In the genomic region with DNA sequence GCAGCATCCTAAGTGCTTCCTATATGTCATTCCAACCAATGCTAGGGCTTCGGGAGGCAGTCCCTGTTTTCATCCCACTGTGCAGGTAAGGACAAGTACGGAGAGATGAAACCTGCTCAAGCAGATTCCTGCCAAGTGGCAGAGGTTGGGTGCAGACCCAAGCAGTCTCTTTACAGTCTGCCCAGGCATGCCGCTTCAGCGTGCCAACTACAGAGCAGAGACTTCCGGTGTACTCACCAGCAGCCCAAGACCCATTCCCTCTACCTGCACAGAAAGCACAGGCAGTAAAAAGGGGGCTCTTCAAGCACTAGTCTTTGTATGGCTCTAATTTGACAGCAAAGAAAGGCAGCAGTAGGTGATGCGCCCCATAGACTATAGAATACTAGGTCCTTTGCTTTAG, we compare ENCODE assay signal across 8 mouse cellular contexts. TPM values are rescaled to one million over a fixed set of nuclear protein-coding genes. Genes with fewer than 3 reads are reported as not detected.
DNase-seq lines count a peak whose midpoint lies in the region; ATAC-seq and TF ChIP-seq lines count a peak whose summit lies in the region.

No protein-coding gene starts in this region.

- peak overlapping the region; percentile 48 for H3K4me2 ChIP-seq in heart, embryonic 16.5 days (ENCODE audit: low read depth, low read length)
- peak overlapping the region; percentile 53 for H3K4me2 ChIP-seq in embryonic facial prominence, embryonic 13.5 days
- H3K4me2 ChIP-seq in hindbrain, postnatal 0 days (ENCODE audit: low read depth, low read length) = peak overlapping the region; percentile 53

- no peaks in the 10 kb centered on the region for H3K27me3 ChIP-seq in heart, embryonic 16.5 days (ENCODE audit: control insufficient read depth, insufficient read depth, low read length)
- H3K27me3 ChIP-seq in embryonic facial prominence, embryonic 13.5 days = no peaks in the 10 kb centered on the region
- no peaks in the 10 kb centered on the region for H3K27me3 ChIP-seq in hindbrain, postnatal 0 days (ENCODE audit: insufficient read depth, low read length)

- H3K36me3 ChIP-seq in heart, embryonic 16.5 days (ENCODE audit: control insufficient read depth, insufficient read depth) = no peaks in the 10 kb centered on the region
- H3K36me3 ChIP-seq in embryonic facial prominence, embryonic 13.5 days = no peaks in the 10 kb centered on the region
- H3K36me3 ChIP-seq in hindbrain, postnatal 0 days (ENCODE audit: insufficient read depth, low read length) = no peaks in the 10 kb centered on the region

- H3K27ac ChIP-seq in heart, embryonic 16.5 days (ENCODE audit: low read length) = no peak overlapping the region
- H3K27ac ChIP-seq in embryonic facial prominence, embryonic 13.5 days = peak overlapping the region; percentile 73
- peak overlapping the region; percentile 91 for H3K27ac ChIP-seq in hindbrain, postnatal 0 days

- TF ChIP-seq CTCF in hindbrain, postnatal 0 days (IDR thresholded peaks at IDR 0.05; ENCODE audit: low read depth) = no peak

- H3K4me1 ChIP-seq in heart, embryonic 16.5 days (ENCODE audit: control insufficient read depth, insufficient read depth, low read length) = peaks cover 11% of the 10 kb centered on the region; the same call in 1 of the 2 replicates
- H3K4me1 ChIP-seq in embryonic facial prominence, embryonic 13.5 days = peaks cover 12% of the 10 kb centered on the region
- peaks cover 6% of the 10 kb centered on the region for H3K4me1 ChIP-seq in hindbrain, postnatal 0 days (ENCODE audit: insufficient read depth, low read length)

- DNase-seq in heart, adult 11 months = no peak
- DNase-seq in hindbrain, postnatal 0 days (ENCODE audit: low spot score) = peak; percentile 19
- DNase-seq in neural tube, embryonic 10.5 days (ENCODE audit: extremely low spot score, low spot score) = peak; percentile 21
- DNase-seq in kidney, adult 11 months = no peak
- no peak for DNase-seq in frontal cortex, postnatal 25 days (ENCODE audit: low spot score in 2 of 2)
- DNase-seq in right cerebral cortex, postnatal 10 days (ENCODE audit: low spot score in 2 of 2) = no peak

- no peaks in the 10 kb centered on the region for H3K9me3 ChIP-seq in heart, embryonic 16.5 days (replicated peaks; ENCODE audit: control insufficient read depth, low read length)
- H3K9me3 ChIP-seq in embryonic facial prominence, embryonic 13.5 days = no peaks in the 10 kb centered on the region
- H3K9me3 ChIP-seq in hindbrain, postnatal 0 days (ENCODE audit: low read length) = no peaks in the 10 kb centered on the region

- no peak overlapping the region for H3K4me3 ChIP-seq in heart, embryonic 16.5 days (ENCODE audit: low read length)
- peak overlapping the region; percentile 23; the same call in 1 of the 2 replicates for H3K4me3 ChIP-seq in embryonic facial prominence, embryonic 13.5 days
- H3K4me3 ChIP-seq in hindbrain, postnatal 0 days (ENCODE audit: low read length) = peak overlapping the region; percentile 13; the same call in 1 of the 2 replicates

- 81% methylated on average over 6 of the region's 6 CpGs for WGBS in heart, embryonic 16.5 days
- 73% methylated on average over 6 of the region's 6 CpGs for WGBS in embryonic facial prominence, embryonic 13.5 days
- WGBS in hindbrain, postnatal 0 days = 73% methylated on average over 6 of the region's 6 CpGs

- no peak for ATAC-seq in heart, embryonic 16.5 days (replicated peaks; ENCODE audit: extremely low read depth, insufficient read depth, low FRiP score)
- ATAC-seq in embryonic facial prominence, embryonic 13.5 days (ENCODE audit: insufficient number of reproducible peaks, insufficient read depth, low FRiP score, low TSS enrichment, low read depth) = peak; percentile 27; the same call in 1 of the 2 replicates
- no peak for ATAC-seq in hindbrain, postnatal 0 days

- H3K9ac ChIP-seq in heart, embryonic 16.5 days (ENCODE audit: low read length) = no peak overlapping the region
- peak overlapping the region; percentile 40 for H3K9ac ChIP-seq in embryonic facial prominence, embryonic 13.5 days
- H3K9ac ChIP-seq in hindbrain, postnatal 0 days (replicated peaks; ENCODE audit: low read length) = 0 out of 2 replicates have a peak overlapping the region, but pooled peaks have one; percentile 41

RNA-seq across cellular contexts. Expression of gene Etv3, which starts 40.4 kb away (rescaled TPM):
- 11.5 and 11.8 TPM in 2 replicates for polyA plus RNA-seq in heart, embryonic 16.5 days (2015; fragmentation: Nextera tagmentation; extraction: Ambion mirVana)
- 19.6 and 19.8 TPM in 2 replicates for polyA plus RNA-seq in embryonic facial prominence, embryonic 13.5 days (2015; fragmentation: Nextera tagmentation; extraction: Ambion mirVana)
- total RNA-seq in hindbrain, postnatal 0 days (2014; rRNA removed) = 9.5 and 13.2 TPM in 2 replicates
- polyA plus RNA-seq in hindbrain, postnatal 0 days (2015; fragmentation: Nextera tagmentation; extraction: Ambion mirVana) = 7.2 and 7.7 TPM in 2 replicates

RNA-seq across cellular contexts. Expression of gene Arhgef11, which starts 51.7 kb away (rescaled TPM):
- 7.6 and 10.0 TPM in 2 replicates for polyA plus RNA-seq in heart, embryonic 16.5 days (2015; fragmentation: Nextera tagmentation; extraction: Ambion mirVana)
- 17.5 and 18.3 TPM in 2 replicates for polyA plus RNA-seq in embryonic facial prominence, embryonic 13.5 days (2015; fragmentation: Nextera tagmentation; extraction: Ambion mirVana)
- total RNA-seq in hindbrain, postnatal 0 days (2014; rRNA removed) = 73.9 and 75.5 TPM in 2 replicates
- polyA plus RNA-seq in hindbrain, postnatal 0 days (2015; fragmentation: Nextera tagmentation; extraction: Ambion mirVana) = 14.6 and 17.4 TPM in 2 replicates

Comparison
In these comparisons a context has a peak if more than half of its experiments do, and no peak if none do; other contexts are left out.
1. DNase-seq: peak in hindbrain, postnatal 0 days (single experiment) and neural tube, embryonic 10.5 days (single experiment); none in heart, adult 11 months (single experiment), kidney, adult 11 months (single experiment), frontal cortex, postnatal 25 days (0 of 2) and right cerebral cortex, postnatal 10 days (0 of 2).
2. Peak in every context shown above with its lines, with median percentiles within 50 percentile points of each other: H3K4me2 ChIP-seq.